Mouse (Mus musculus): ENCODE measurements around the gene Mafk.

DNA sequence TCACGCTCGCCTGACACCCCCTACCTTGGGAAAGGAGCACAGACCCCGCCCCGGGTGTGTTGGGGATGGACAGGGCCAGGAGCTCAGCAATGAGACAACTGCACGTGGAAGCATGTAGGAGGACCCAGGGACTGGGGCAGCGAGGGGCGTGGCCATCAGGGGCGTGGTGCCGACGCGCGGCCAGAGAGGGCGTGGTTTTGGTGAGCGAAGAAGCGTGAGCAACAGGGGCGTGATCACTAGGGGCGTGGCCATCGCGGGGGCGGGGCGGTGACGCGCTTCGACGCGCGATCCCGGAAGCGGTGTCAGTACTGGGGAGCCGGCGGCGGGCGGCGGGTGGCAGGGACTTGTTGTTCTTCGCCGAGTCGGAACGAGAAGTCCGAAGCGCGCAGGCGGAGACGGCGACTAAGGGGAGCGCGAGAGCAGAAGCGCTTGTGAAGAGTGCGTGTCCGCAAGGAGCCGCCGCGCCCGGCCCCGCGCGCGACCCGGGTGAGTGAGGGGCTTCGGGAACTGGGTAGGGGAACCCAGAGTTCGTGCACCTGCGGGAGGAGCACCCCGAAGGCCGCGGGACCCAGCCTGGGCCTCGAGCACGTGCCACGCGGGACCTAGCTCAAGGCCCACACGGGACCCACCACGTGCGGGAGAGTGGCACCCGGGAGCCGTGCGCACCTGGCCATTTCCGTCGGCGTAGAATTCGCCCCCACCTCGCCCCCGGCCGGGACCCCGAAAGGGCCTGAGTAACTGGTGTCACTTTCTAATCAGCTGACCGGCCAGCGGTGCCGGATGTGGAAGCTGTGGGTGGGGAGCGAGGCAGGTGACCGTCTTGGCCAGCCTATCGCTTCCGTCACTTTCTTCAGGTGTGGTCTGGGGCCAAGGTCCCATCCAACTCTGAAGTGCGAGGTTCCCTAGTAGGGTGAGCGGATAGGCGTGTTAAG is at the start of gene Mafk:
- peak; percentile 90 for TF ChIP-seq POLR2A (IDR thresholded peaks at IDR 0.05; ENCODE audit: insufficient read depth, low read depth, low read length)
- 0 out of 2 replicates have a peak, but pooled peaks have one; percentile 11 for TF ChIP-seq CTCF (IDR thresholded peaks at IDR 0.05)
- peak; percentile 82 for TF ChIP-seq EP300 (IDR thresholded peaks at IDR 0.05; ENCODE audit: insufficient read depth, low read depth, low read length)
